Mouse (Mus musculus): Measurements from ENCODE around the gene Pnma1. TPM values are rescaled to one million over a fixed set of nuclear protein-coding genes. Genes with fewer than 3 reads are reported as not detected.

The Pnma1 gene
- polyA plus RNA-seq, 1 experiment: 2.8 TPM

DNA sequence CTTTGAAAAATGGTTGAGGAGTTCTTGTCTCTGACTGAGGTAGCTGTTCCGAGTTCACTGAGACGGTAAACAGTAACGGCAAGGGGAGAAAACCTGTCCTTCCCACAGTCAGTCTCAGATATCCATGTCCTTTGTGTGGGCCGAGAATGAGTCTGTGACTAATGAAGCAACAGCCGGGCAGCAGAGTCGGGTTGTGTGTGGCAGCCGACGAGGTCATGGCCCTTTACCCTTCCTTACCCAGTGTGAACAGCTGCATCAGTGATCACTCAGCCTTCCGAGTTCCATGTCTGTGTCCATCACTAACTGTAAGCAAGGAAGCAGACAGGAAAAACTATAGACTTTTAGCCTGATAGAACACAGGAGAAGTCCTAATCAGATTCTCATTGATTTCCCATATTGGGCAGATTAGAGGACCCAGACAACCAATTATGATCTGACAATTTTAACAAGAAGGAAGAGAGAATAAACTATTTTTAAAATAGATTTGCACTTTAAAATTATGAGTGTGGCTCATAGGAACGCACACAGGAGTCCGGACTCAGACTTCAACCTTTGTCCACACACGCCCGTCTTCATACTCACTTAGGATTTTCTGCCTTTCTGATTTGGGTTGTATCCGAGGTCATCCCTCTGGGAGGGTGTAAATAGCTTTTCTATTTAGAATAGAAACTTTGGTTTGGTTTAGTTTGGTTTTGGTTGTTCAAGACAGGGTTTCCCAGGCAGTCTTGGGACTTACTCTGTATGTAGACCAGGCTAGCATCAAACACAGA lies 5.8 kb downstream of the Pnma1 start:
- TF ChIP-seq POLR2A (IDR thresholded peaks at IDR 0.05; ENCODE audit: borderline replicate concordance, control insufficient read depth, low read depth, low read length) (no peak), CTCF (IDR thresholded peaks at IDR 0.05; ENCODE audit: control insufficient read depth, insufficient read depth, low read length) (no peak)
- Histone ChIP-seq H3K4me1 (ENCODE audit: control insufficient read depth, insufficient read depth, low read length) (no peaks in the 10 kb centered on the region; the same call in 1 of the 2 replicates), H3K4me3 (replicated peaks; ENCODE audit: control insufficient read depth, low read depth, low read length) (no peak overlapping the region), H3K27ac (ENCODE audit: control insufficient read depth, insufficient read depth, low read depth, low read length, poor library complexity) (no peak overlapping the region)
- 88% methylated on average over 14 of the region's 14 CpGs for WGBS

DNA sequence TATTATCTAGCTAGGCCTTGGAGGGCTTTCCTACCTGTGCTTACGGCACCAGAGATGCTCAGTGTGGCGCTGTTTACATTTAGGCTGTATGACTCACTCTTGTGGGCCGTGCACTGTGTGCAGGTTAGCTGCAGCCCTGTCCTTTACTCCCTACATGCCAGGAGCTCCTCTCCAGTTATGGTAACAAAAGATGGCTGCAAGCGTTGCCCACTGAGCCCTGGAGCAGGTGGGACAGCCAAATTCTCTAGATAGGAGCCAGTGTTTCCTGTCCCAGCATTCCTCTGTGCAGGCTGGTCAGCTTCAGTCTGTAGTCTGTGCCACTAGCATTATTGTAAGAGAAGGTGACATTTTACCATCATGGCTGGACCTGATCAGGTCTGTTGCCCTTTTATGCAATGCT lies 7.0 kb downstream of the Pnma1 start:
- 88% methylated on average over 4 of the region's 4 CpGs for WGBS
- TF ChIP-seq CTCF (IDR thresholded peaks at IDR 0.05; ENCODE audit: control insufficient read depth, insufficient read depth, low read length): no peak
- no peak for TF ChIP-seq POLR2A (IDR thresholded peaks at IDR 0.05; ENCODE audit: borderline replicate concordance, control insufficient read depth, low read depth, low read length)
- Histone ChIP-seq H3K27ac (ENCODE audit: control insufficient read depth, insufficient read depth, low read depth, low read length, poor library complexity) (no peak overlapping the region), H3K4me1 (ENCODE audit: control insufficient read depth, insufficient read depth, low read length) (no peaks in the 10 kb centered on the region; the same call in 1 of the 2 replicates), H3K4me3 (replicated peaks; ENCODE audit: control insufficient read depth, low read depth, low read length) (no peak overlapping the region)

DNA sequence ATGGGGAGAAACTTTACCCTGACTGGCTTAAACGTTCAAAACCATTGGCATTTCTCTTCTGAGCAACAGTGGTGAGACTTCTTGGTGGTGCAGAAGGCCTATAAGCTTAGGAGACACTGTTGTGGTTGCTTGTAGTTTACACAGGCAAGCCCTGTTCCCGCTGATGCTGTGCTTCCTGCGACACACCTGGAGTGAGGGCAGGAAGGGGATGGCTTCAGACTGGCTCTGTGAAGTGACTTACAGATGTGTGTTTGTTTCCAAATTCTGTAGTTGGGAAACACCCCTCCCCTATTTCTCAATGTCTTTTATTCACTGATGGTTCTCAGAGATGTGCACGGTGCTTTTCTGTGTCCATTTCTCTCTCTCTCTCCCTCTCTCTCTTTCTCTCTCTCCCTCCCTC lies 8.2 kb downstream of the Pnma1 start:
- 50% methylated on average over 4 of the region's 4 CpGs for WGBS
- H3K4me1 ChIP-seq (ENCODE audit: control insufficient read depth, insufficient read depth, low read length): no peaks in the 10 kb centered on the region; the same call in 1 of the 2 replicates
- no peak for TF ChIP-seq POLR2A (IDR thresholded peaks at IDR 0.05; ENCODE audit: borderline replicate concordance, control insufficient read depth, low read depth, low read length)
- TF ChIP-seq CTCF (IDR thresholded peaks at IDR 0.05; ENCODE audit: control insufficient read depth, insufficient read depth, low read length): no peak

DNA sequence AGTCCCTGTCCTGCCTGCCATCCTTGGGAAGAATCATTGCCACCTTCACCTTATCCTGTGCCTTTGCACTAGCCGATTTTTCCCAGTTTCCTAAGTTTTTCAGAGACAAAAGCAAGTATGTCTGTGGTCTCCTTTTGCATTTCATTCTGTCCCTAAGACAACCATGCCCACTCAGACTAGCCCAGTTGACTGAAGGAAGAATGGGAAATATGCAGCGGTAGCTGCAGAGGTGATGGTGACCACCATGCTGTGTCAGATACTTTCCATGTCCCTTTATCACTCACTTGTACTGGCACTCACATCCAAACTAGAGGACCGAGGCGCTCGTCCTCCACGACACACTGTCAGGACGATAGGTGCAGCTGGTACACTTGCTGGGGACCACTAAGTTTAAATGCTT lies 11.2 kb downstream of the Pnma1 start:
- Histone ChIP-seq H3K27ac (ENCODE audit: control insufficient read depth, insufficient read depth, low read depth, low read length, poor library complexity) (no peak overlapping the region), H3K4me1 (ENCODE audit: control insufficient read depth, insufficient read depth, low read length) (no peaks in the 10 kb centered on the region; the same call in 1 of the 2 replicates), H3K4me3 (replicated peaks; ENCODE audit: control insufficient read depth, low read depth, low read length) (no peak overlapping the region)
- TF ChIP-seq CTCF (IDR thresholded peaks at IDR 0.05; ENCODE audit: control insufficient read depth, insufficient read depth, low read length) (no peak), POLR2A (IDR thresholded peaks at IDR 0.05; ENCODE audit: borderline replicate concordance, control insufficient read depth, low read depth, low read length) (no peak)
- 88% methylated on average over 7 of the region's 7 CpGs for WGBS

More for the DNA sequence above, 8.2 kb downstream of the Pnma1 start:
- H3K27ac ChIP-seq (ENCODE audit: control insufficient read depth, insufficient read depth, low read depth, low read length, poor library complexity): no peak overlapping the region
- no peak overlapping the region for H3K4me3 ChIP-seq (replicated peaks; ENCODE audit: control insufficient read depth, low read depth, low read length)

DNA sequence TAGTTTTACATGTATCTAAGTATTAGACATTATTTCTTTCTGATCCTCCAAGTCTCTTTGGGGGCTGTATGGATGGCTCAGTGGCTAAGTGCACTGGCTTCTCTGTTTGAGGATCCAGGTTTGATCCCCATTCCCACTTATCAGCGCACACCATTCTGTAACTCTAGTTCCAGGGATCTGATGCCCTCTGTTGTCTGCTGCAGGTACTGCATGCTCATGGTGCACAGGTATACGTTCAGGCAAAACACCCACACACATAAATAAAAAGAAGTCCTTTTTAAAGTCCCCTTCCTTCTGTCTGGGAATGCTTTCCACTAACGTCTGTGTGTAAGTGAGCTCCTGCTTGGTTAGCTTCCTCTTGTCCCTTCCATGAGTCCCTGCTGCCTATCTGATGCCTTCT lies 16.0 kb downstream of the Pnma1 start:
- H3K4me3 ChIP-seq (replicated peaks; ENCODE audit: control insufficient read depth, low read depth, low read length): no peak overlapping the region
- H3K27ac ChIP-seq (ENCODE audit: control insufficient read depth, insufficient read depth, low read depth, low read length, poor library complexity): no peak overlapping the region
- TF ChIP-seq CTCF (IDR thresholded peaks at IDR 0.05; ENCODE audit: control insufficient read depth, insufficient read depth, low read length) (peak; percentile 61), POLR2A (IDR thresholded peaks at IDR 0.05; ENCODE audit: borderline replicate concordance, control insufficient read depth, low read depth, low read length) (no peak)
- peaks cover 1% of the 10 kb centered on the region; the same call in 1 of the 2 replicates for H3K4me1 ChIP-seq (ENCODE audit: control insufficient read depth, insufficient read depth, low read length)
- WGBS: 70% methylated on average over 3 of the region's 3 CpGs

DNA sequence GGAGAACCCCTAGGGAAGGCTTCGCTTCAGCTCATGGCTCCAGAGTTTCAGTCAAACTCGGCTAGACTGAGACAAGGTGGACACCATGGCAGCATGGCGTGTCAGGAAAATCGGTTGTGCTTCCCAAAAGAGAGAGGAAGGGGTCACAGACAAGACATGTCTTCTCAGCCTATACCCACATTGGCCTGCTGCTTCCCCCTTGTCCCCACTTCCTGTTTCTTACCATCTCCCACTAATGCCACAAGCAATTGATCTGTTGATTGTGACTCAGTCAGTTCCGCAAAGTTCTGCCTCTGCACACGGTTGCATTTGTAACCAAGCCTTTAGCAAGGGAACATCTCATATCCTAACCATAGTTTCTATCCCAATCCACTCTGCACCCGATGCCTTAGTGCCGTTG lies 18.4 kb downstream of the Pnma1 start:
- Histone ChIP-seq H3K4me3 (replicated peaks; ENCODE audit: control insufficient read depth, low read depth, low read length) (no peak overlapping the region), H3K4me1 (ENCODE audit: control insufficient read depth, insufficient read depth, low read length) (peaks cover 1% of the 10 kb centered on the region; the same call in 1 of the 2 replicates), H3K27ac (ENCODE audit: control insufficient read depth, insufficient read depth, low read depth, low read length, poor library complexity) (no peak overlapping the region; the same call in 1 of the 2 replicates)
- 52% methylated on average over 8 of the region's 8 CpGs for WGBS
- TF ChIP-seq POLR2A (IDR thresholded peaks at IDR 0.05; ENCODE audit: borderline replicate concordance, control insufficient read depth, low read depth, low read length) (no peak), CTCF (IDR thresholded peaks at IDR 0.05; ENCODE audit: control insufficient read depth, insufficient read depth, low read length) (no peak)

DNA sequence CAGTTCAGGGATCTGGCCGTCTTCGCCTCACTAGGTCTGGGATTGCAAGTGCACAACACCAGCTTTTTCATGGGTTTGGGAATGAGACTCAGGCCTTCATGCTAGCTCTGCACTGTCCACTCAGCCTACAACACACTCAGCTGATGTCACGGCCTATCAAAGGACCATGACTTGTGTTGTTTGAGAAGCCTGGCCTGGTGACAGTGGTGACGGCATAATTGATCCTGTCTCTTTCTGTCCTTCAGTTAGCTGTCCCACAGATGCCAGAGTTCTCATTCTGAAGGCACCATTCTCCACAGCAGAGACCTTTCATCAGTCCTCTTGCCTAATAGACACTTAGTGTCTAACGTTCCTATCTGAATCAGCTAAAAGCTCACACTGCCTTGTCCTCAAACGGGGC lies 19.7 kb downstream of the Pnma1 start:
- no peak overlapping the region for H3K4me3 ChIP-seq (replicated peaks; ENCODE audit: control insufficient read depth, low read depth, low read length)
- peaks cover 1% of the 10 kb centered on the region; the same call in 1 of the 2 replicates for H3K4me1 ChIP-seq (ENCODE audit: control insufficient read depth, insufficient read depth, low read length)
- 73% methylated on average over 6 of the region's 6 CpGs for WGBS
- H3K27ac ChIP-seq (ENCODE audit: control insufficient read depth, insufficient read depth, low read depth, low read length, poor library complexity): no peak overlapping the region
- TF ChIP-seq CTCF (IDR thresholded peaks at IDR 0.05; ENCODE audit: control insufficient read depth, insufficient read depth, low read length) (no peak), POLR2A (IDR thresholded peaks at IDR 0.05; ENCODE audit: borderline replicate concordance, control insufficient read depth, low read depth, low read length) (no peak)

DNA sequence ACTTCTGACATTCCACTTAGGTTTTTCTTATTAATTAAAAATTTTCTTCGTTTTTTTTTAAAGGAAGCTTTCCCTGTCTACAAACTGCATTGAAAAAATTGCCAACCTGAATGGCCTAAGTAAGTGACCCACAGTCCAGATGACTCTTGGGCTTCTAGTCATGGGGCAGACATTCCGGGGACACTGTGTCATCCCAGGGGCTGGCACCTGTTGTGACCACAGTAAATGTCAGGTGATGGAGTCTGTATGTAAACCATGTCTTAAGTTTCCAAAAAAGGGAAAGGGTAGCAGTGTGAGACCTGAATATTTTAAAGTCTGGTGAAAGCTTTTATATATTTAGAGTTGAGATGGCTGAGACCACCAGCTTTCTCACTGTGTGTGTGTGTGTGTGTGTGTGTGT lies 21.4 kb downstream of the Pnma1 start:
- no peak overlapping the region for H3K27ac ChIP-seq (ENCODE audit: control insufficient read depth, insufficient read depth, low read depth, low read length, poor library complexity)
- 80% methylated on average over 2 of the region's 2 CpGs for whole genome bisulfite sequencing
- H3K4me1 ChIP-seq (ENCODE audit: control insufficient read depth, insufficient read depth, low read length): peaks cover 1% of the 10 kb centered on the region; the same call in 1 of the 2 replicates
- TF ChIP-seq CTCF (IDR thresholded peaks at IDR 0.05; ENCODE audit: control insufficient read depth, insufficient read depth, low read length): no peak
- no peak for TF ChIP-seq POLR2A (IDR thresholded peaks at IDR 0.05; ENCODE audit: borderline replicate concordance, control insufficient read depth, low read depth, low read length)
- H3K4me3 ChIP-seq (replicated peaks; ENCODE audit: control insufficient read depth, low read depth, low read length): no peak overlapping the region
